Mouse (Mus musculus) gonadal fat pad, adult 2 months (tissue): Measurements from ENCODE around the gene Enpep. TPM values are rescaled to one million over a fixed set of nuclear protein-coding genes. Genes with fewer than 3 reads are reported as not detected.

Experiments used
- DNase-seq: peaks from one replicate; pipeline ENCODE4 v3.0.0-alpha.2; 2012; ENCODE audit warnings: low read depth
- polyA plus RNA-seq: library from polyadenylated mRNA; depleted of rRNA; stranded (reverse); fragments of >200 nt; gene quantifications from 2 replicates; pipeline ENCODE4 v1.2.3, GENCODE M21; 2012; rRNA removed

Enpep gene
- polyA plus RNA-seq, 1 experiment: 30.8 TPM

DNA sequence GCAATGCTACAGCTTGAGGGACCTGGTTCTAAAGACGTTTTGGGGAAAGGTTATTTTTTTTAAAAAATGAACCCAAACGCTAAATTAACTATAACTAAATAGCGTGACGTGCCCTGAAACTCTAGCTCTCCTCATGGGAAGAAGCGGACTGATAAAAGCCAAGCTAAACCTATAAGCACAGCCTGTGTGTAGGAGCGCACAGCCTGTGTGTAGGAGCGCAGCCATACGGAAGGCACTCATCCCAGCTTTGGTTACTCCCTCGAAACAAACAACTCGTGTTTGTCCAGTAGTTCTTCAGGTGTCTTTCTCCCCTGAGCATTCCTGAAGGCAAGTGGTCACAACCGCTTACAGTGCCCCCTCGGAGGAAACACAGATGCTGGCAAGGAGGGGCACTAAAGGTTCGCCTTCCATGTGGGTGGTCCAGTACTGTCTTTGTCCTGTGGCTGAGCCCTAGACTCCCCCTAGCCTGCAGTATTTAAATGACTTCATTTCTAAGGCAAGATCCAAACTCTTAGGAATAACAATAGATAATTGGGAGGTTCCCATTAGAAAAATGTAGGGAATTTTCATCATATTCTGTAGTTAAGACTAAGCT lies 93.8 kb downstream of the Enpep start:
- no peak for DNase-seq

DNA sequence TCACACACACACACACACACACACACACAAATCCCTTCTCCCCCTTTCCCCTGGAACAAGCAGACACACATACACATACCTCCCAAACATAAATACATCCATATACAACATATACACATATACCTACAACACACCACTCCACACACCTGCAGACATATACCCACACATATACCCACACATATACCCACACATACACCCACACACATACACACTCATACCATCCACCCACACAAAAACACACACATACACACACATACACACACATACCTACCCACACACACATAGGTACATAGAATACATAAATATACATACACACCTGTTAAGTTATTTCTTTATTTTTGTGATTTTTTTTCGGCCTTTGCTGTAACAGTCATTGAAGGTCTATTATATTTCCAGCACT lies 94.5 kb downstream of the Enpep start:
- DNase-seq: no peak

GRCm38 (mm10) chr3:129227331-129227730 lies 105.2 kb downstream of the Enpep start:
- no peak for DNase-seq

DNA sequence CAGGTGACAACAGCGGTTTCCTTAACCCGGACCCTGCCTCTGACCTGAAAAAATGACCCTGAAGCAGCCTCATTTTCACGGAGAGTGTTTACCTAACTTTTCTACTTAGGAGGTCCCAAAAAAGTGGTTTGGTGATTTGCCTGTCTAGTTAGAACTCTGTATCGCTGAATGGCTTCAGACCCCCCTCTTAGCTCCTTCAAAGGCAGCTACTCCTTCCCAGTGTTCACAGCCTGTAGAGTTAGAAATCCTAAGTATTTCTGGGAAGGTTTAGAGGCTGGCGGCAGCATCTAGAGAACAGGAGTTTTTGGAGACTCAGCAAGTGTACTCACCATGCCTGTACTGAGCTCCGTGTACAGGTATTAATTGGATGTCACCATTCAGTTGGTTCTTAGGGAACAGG lies 105.8 kb downstream of the Enpep start:
- peak; percentile 5 for DNase-seq

- no peak for DNase-seq
Observed at GRCm38 (mm10) chr3:129225577-129226289, 106.8 kb downstream of the Enpep start.

DNA sequence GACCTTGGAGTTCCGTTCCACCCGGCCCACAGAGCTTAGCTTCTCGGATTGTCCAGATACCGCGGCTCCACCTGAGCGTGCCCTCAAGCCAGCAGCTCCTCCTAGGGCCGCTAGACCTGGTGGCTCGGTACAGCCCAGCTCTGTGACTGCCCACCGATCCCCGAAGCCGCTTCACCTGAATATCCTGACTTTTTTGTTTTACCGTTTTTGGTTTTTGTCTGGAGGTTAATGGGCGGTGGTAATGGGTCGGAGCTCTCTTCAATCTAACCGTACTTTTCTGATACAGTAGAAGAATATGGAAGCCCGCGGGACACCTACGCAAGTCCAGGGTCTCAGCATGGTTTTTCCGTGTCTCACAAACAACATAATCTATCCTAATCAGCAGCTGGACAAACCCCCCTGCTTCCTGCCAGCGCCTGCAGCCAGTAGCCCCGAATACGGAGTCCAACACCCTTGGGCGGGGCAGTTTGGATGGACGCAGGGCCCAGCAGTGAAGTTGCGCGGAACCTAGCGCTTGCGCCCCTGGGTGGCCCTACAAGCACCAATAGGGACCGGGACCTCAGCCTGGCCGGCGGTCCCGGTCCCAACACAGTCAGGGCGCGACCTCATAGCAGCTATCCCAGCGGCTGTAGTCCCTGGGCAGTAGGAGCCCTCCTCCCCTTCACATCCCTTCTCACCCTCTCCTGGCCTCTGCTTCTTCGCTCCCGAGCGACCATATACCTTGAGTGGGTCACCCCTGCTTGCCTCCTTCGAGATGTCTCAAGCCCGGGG lies 107.5 kb downstream of the Enpep start:
- peak; percentile 1 for DNase-seq

- DNase-seq: peak; percentile 31
Observed at GRCm38 (mm10) chr3:129223964-129224805, 108.3 kb downstream of the Enpep start.

DNA sequence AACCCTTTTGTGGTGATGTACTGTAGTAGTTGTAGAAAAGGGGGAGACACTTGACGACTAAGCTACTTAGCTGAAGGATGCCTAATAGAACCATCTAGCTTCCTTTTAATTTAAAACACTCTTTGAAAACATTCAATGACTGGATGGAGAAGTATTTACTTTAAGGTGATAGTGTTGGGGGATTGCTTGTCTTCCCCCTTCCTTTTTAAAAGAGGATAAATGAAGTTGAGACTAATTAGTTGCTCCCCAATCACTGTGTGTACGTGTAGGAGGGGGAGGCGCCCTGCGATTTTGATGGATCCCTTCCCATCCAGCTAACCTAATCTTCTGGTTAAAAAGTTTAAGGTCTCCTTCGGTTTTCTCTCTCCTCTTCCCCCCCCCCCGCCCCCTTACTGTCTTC lies 109.1 kb downstream of the Enpep start:
- DNase-seq: peak; percentile 19

- DNase-seq: peak; percentile 19
Observed at GRCm38 (mm10) chr3:129222448-129223290, 109.9 kb downstream of the Enpep start.

GRCm38 (mm10) chr3:129221380-129222260 lies 110.9 kb downstream of the Enpep start:
- DNase-seq: peak; percentile 28

DNA sequence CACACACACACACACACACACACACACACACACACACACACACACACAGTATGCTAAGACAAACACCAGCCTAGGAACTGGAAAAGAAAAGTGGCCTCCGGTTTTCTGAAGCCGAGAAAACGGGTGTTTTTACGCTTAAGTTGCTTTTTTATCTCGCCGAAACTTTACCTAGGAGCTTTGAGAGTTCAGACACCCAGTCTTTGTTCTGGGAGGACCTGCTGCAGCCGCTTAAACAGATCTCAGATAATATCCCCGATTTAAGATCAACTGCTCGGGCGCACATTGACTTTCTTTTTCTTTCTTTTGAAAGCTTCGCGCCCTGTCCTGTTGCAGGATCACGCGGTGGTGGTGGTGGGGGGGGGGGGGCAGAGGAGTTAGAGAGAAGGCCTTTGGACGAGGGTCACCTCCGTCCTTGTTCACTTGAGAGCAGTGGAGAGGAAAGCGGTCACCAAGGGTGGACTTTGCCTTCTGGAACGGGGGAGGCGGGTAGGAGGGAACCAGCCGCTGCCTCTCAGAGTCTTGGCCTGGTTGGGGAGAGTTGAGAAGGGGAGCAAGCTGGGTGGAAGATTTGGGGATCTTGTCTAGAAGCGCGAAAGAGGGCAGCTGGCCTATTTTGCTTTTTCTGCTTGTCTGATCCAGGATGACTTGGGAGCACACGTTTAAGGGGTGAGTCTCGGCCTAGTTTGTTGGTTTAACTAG lies 111.7 kb downstream of the Enpep start:
- peak; percentile 12 for DNase-seq

DNA sequence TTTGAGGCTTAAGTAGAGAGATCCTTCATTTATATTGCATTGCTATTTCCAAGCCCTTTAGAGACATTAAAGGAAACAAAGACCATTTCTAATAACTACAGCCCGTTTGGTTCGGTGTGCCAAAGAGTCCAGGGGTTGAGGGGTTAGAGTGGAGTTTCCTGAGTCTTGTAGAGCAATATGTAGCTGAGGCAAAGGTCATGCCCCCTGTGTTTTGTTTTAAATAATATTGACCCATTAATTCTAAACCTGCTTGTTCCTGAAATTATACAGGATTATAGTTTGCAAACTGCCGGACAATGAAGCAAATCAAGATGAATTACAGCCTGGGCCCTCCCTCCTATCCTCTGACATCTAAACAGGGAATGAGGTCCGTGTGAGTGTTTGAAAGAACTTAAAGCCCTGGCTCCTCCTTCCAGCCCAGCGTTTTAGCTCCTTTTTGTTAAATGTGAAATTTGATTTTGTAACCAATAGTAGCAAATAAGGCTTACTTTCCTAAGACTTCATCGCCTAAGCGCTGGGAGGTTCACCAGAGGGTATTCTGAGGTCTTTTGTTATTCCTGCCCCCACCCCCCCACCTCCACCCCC lies 112.3 kb downstream of the Enpep start:
- peak; percentile 22 for DNase-seq

Other genes starting within 250 kb of the Enpep start
- 0.28 and 1.5 TPM in 2 replicates for gene Pitx2, start 132.8 kb downstream of the Enpep start, polyA plus RNA-seq
- 126 and 166 TPM in 2 replicates for gene Elovl6, start 199.6 kb upstream of the Enpep start, polyA plus RNA-seq